Mouse (Mus musculus): ENCODE results near the gene Tiam1. TPM values are rescaled to one million over a fixed set of nuclear protein-coding genes. Genes with fewer than 3 reads are reported as not detected.
A peak's percentile ranks its signal among the peaks of the same experiment; 100 is the strongest.

The Tiam1 gene
- polyA plus RNA-seq, 1 experiment from 2014 or later = 18.5 TPM

- WGBS = 3% methylated on average over 38 of the region's 38 CpGs
- no peaks in the 10 kb centered on the region for H3K4me1 ChIP-seq (ENCODE audit: insufficient read depth)
- TF ChIP-seq CTCF (IDR thresholded peaks at IDR 0.05; ENCODE audit: low read depth) = no peak
- peaks cover 8% of the 10 kb centered on the region; the same call in 1 of the 2 replicates for H3K27me3 ChIP-seq (ENCODE audit: insufficient read depth, low read length)
- peak; percentile 50 for DNase-seq
- H3K27ac ChIP-seq (ENCODE audit: low read depth) = no peak overlapping the region
- no peaks in the 10 kb centered on the region for H3K9me3 ChIP-seq (ENCODE audit: low read depth, low read length)
- peak overlapping the region; percentile 41 for H3K9ac ChIP-seq
- H3K4me2 ChIP-seq = peak overlapping the region; percentile 73
- no peaks in the 10 kb centered on the region for H3K36me3 ChIP-seq (ENCODE audit: insufficient read depth)
- peak overlapping the region; percentile 35 for H3K4me3 ChIP-seq (ENCODE audit: low read depth, low read length)
- peak; percentile 55; the same call in 1 of the 2 replicates for ATAC-seq (ENCODE audit: insufficient read depth)
Observed at GRCm38 (mm10) chr16:89817861-89818630, 325.5 kb downstream of the Tiam1 start.

- no peak overlapping the region for H3K9ac ChIP-seq
- H3K9me3 ChIP-seq (ENCODE audit: low read depth, low read length) = no peaks in the 10 kb centered on the region
- 18% methylated on average over 9 of the region's 9 CpGs for WGBS
- no peak for ATAC-seq (ENCODE audit: insufficient read depth)
- no peaks in the 10 kb centered on the region for H3K4me1 ChIP-seq (ENCODE audit: insufficient read depth)
- peaks cover 8% of the 10 kb centered on the region; the same call in 1 of the 2 replicates for H3K27me3 ChIP-seq (ENCODE audit: insufficient read depth, low read length)
- H3K36me3 ChIP-seq (ENCODE audit: insufficient read depth) = no peaks in the 10 kb centered on the region
- TF ChIP-seq CTCF (IDR thresholded peaks at IDR 0.05; ENCODE audit: low read depth) = no peak
- peak; percentile 30 for DNase-seq
- H3K4me2 ChIP-seq = peak overlapping the region; percentile 73
- peak overlapping the region; percentile 1; the same call in 1 of the 2 replicates for H3K4me3 ChIP-seq (ENCODE audit: low read depth, low read length)
- no peak overlapping the region for H3K27ac ChIP-seq (ENCODE audit: low read depth)
Observed at GRCm38 (mm10) chr16:89817301-89817700, 326.3 kb downstream of the Tiam1 start.

- peak; percentile 50; the same call in 1 of the 2 replicates for ATAC-seq (ENCODE audit: insufficient read depth)
- peaks cover 3% of the 10 kb centered on the region; the same call in 1 of the 2 replicates for H3K36me3 ChIP-seq (ENCODE audit: insufficient read depth)
- H3K4me2 ChIP-seq = peak overlapping the region; percentile 73
- H3K9me3 ChIP-seq (ENCODE audit: low read depth, low read length) = no peaks in the 10 kb centered on the region
- peak; percentile 57 for DNase-seq
- 40% methylated on average over 13 of the region's 13 CpGs for WGBS
- peak overlapping the region; percentile 1; the same call in 1 of the 2 replicates for H3K4me3 ChIP-seq (ENCODE audit: low read depth, low read length)
- TF ChIP-seq CTCF (IDR thresholded peaks at IDR 0.05; ENCODE audit: low read depth) = no peak
- H3K27ac ChIP-seq (ENCODE audit: low read depth) = no peak overlapping the region
- no peak overlapping the region for H3K9ac ChIP-seq
- H3K27me3 ChIP-seq (ENCODE audit: insufficient read depth, low read length) = peaks cover 8% of the 10 kb centered on the region; the same call in 1 of the 2 replicates
- H3K4me1 ChIP-seq (ENCODE audit: insufficient read depth) = no peaks in the 10 kb centered on the region
Observed at GRCm38 (mm10) chr16:89816506-89817172, 326.9 kb downstream of the Tiam1 start.

GRCm38 (mm10) chr16:89813536-89813935 lies 330.0 kb downstream of the Tiam1 start:
- Histone ChIP-seq H3K36me3 (ENCODE audit: insufficient read depth) (peaks cover 11% of the 10 kb centered on the region; the same call in 1 of the 2 replicates), H3K4me3 (ENCODE audit: low read depth, low read length) (no peak overlapping the region), H3K27ac (ENCODE audit: low read depth) (no peak overlapping the region), H3K9me3 (ENCODE audit: low read depth, low read length) (no peaks in the 10 kb centered on the region), H3K4me1 (ENCODE audit: insufficient read depth) (no peaks in the 10 kb centered on the region), H3K27me3 (ENCODE audit: insufficient read depth, low read length) (peaks cover 3% of the 10 kb centered on the region; the same call in 1 of the 2 replicates), H3K4me2 (no peak overlapping the region), H3K9ac (no peak overlapping the region)
- no peak for ATAC-seq (ENCODE audit: insufficient read depth)
- DNase-seq = no peak
- no peak for TF ChIP-seq CTCF (IDR thresholded peaks at IDR 0.05; ENCODE audit: low read depth)
- 76% methylated on average over 9 of the region's 9 CpGs for WGBS

GRCm38 (mm10) chr16:89812891-89813290 lies 330.7 kb downstream of the Tiam1 start:
- Histone ChIP-seq H3K27ac (ENCODE audit: low read depth) (no peak overlapping the region), H3K9me3 (ENCODE audit: low read depth, low read length) (no peaks in the 10 kb centered on the region), H3K9ac (no peak overlapping the region), H3K36me3 (ENCODE audit: insufficient read depth) (peaks cover 11% of the 10 kb centered on the region; the same call in 1 of the 2 replicates), H3K4me2 (no peak overlapping the region), H3K4me3 (ENCODE audit: low read depth, low read length) (no peak overlapping the region), H3K4me1 (ENCODE audit: insufficient read depth) (no peaks in the 10 kb centered on the region), H3K27me3 (ENCODE audit: insufficient read depth, low read length) (peaks cover 2% of the 10 kb centered on the region; the same call in 1 of the 2 replicates)
- no peak for ATAC-seq (ENCODE audit: insufficient read depth)
- DNase-seq = no peak
- WGBS = 77% methylated on average over 12 of the region's 12 CpGs
- no peak for TF ChIP-seq CTCF (IDR thresholded peaks at IDR 0.05; ENCODE audit: low read depth)

GRCm38 (mm10) chr16:89810398-89810797 lies 333.2 kb downstream of the Tiam1 start:
- H3K27me3 ChIP-seq (ENCODE audit: insufficient read depth, low read length) = no peaks in the 10 kb centered on the region
- H3K27ac ChIP-seq (ENCODE audit: low read depth) = no peak overlapping the region
- H3K4me1 ChIP-seq (ENCODE audit: insufficient read depth) = no peaks in the 10 kb centered on the region
- H3K9me3 ChIP-seq (ENCODE audit: low read depth, low read length) = no peaks in the 10 kb centered on the region
- TF ChIP-seq CTCF (IDR thresholded peaks at IDR 0.05; ENCODE audit: low read depth) = no peak
- H3K9ac ChIP-seq = no peak overlapping the region
- H3K4me3 ChIP-seq (ENCODE audit: low read depth, low read length) = no peak overlapping the region
- 86% methylated on average over 6 of the region's 6 CpGs for WGBS
- peaks cover 19% of the 10 kb centered on the region; the same call in 1 of the 2 replicates for H3K36me3 ChIP-seq (ENCODE audit: insufficient read depth)
- no peak for DNase-seq
- H3K4me2 ChIP-seq = no peak overlapping the region
- ATAC-seq (ENCODE audit: insufficient read depth) = no peak

- peaks cover 28% of the 10 kb centered on the region; the same call in 1 of the 2 replicates for H3K36me3 ChIP-seq (ENCODE audit: insufficient read depth)
- TF ChIP-seq CTCF (IDR thresholded peaks at IDR 0.05; ENCODE audit: low read depth) = no peak
- H3K4me2 ChIP-seq = peak overlapping the region; percentile 24; the same call in 1 of the 2 replicates
- ATAC-seq (ENCODE audit: insufficient read depth) (no peak), DNase-seq (no peak)
- H3K27me3 ChIP-seq (ENCODE audit: insufficient read depth, low read length) = no peaks in the 10 kb centered on the region
- no peaks in the 10 kb centered on the region for H3K9me3 ChIP-seq (ENCODE audit: low read depth, low read length)
- 35% methylated on average over 13 of the region's 13 CpGs for WGBS
- no peak overlapping the region for H3K27ac ChIP-seq (ENCODE audit: low read depth)
- H3K4me3 ChIP-seq (ENCODE audit: low read depth, low read length) = no peak overlapping the region
- H3K4me1 ChIP-seq (ENCODE audit: insufficient read depth) = no peaks in the 10 kb centered on the region
- H3K9ac ChIP-seq = no peak overlapping the region
Observed at GRCm38 (mm10) chr16:89808168-89808567, 335.4 kb downstream of the Tiam1 start.

All from lung, embryonic 14.5 days (tissue).